In the genomic region with DNA sequence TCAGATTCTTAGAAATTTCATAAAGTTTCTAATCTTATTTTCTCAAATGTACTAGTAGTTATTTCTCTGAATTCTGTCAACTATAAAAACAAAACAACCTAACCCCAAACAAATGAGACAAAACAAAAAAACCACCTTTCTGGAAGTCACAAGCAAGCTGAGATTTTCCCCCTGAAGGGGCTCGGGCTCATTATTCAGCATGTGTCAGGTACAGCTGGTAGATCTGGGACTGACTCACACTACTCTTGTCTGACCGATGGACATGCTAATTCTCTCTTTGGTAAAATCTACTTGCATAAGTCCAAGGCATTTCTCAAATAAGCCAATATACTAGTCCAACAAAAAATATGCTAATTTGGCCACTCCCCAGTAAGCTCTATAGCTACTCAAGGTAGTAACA, we compare ENCODE assay signal across 20 mouse cellular contexts. TPM values are rescaled to one million over a fixed set of nuclear protein-coding genes. Genes with fewer than 3 reads are reported as not detected.
A peak's percentile ranks its signal among the peaks of the same experiment; 100 is the strongest.
DNase-seq lines count a peak whose midpoint lies in the region; ATAC-seq and TF ChIP-seq lines count a peak whose summit lies in the region.
"Had no signal": no experiment of that assay in that cellular context is flagged by ENCODE, and none has a peak within 500 bp of the region (broad histone marks: within the 10 kb centered on the region; RNA-seq: fewer than 3 reads in every experiment).

No protein-coding gene starts in this region.

- H3K27me3 ChIP-seq in forebrain, embryonic 14.5 days (replicated peaks; ENCODE audit: control insufficient read depth, insufficient read depth, low read length), result no peaks in the 10 kb centered on the region
- no peaks in the 10 kb centered on the region for H3K27me3 ChIP-seq in forebrain, embryonic 11.5 days (ENCODE audit: control insufficient read depth, insufficient read depth, low read length)
- no peaks in the 10 kb centered on the region for H3K27me3 ChIP-seq in liver, embryonic 12.5 days (replicated peaks)
- no peaks in the 10 kb centered on the region for H3K27me3 ChIP-seq in liver, embryonic 11.5 days (replicated peaks; ENCODE audit: control insufficient read depth, insufficient read depth, low read length)
- no peaks in the 10 kb centered on the region for H3K27me3 ChIP-seq in hindbrain, embryonic 13.5 days
- H3K27me3 ChIP-seq in myocyte (ENCODE audit: control insufficient read depth, insufficient read depth, insufficient read length), result no peaks in the 10 kb centered on the region

- H3K27ac ChIP-seq in forebrain, embryonic 14.5 days (ENCODE audit: low read depth, low read length), result no peak overlapping the region
- H3K27ac ChIP-seq in forebrain, embryonic 11.5 days (ENCODE audit: low read depth, low read length), result no peak overlapping the region
- H3K27ac ChIP-seq in liver, embryonic 12.5 days, result no peak overlapping the region
- no peak overlapping the region for H3K27ac ChIP-seq in liver, embryonic 11.5 days (ENCODE audit: low read depth, low read length)
- H3K27ac ChIP-seq in hindbrain, embryonic 13.5 days, result no peak overlapping the region

- H3K9ac ChIP-seq in forebrain, embryonic 14.5 days (ENCODE audit: low read length), result no peak overlapping the region
- no peak overlapping the region for H3K9ac ChIP-seq in forebrain, embryonic 11.5 days (ENCODE audit: low read length)
- H3K9ac ChIP-seq in liver, embryonic 12.5 days, result peak overlapping the region; percentile 22; the same call in 1 of the 2 replicates
- no peak overlapping the region for H3K9ac ChIP-seq in liver, embryonic 11.5 days (ENCODE audit: low read depth, low read length)
- no peak overlapping the region; the same call in 1 of the 2 replicates for H3K9ac ChIP-seq in hindbrain, embryonic 13.5 days

- peaks cover 66% of the 10 kb centered on the region for H3K79me2 ChIP-seq in myocyte (ENCODE audit: control insufficient read depth, insufficient read depth)

- 70% methylated on average over 2 of the region's 2 CpGs for WGBS in forebrain, embryonic 14.5 days
- WGBS in forebrain, embryonic 11.5 days, result 74% methylated on average over 2 of the region's 2 CpGs
- WGBS in liver, embryonic 12.5 days (ENCODE audit: insufficient replicate concordance), result 74% methylated on average over 2 of the region's 2 CpGs
- 80% methylated on average over 2 of the region's 2 CpGs for WGBS in liver, embryonic 11.5 days
- WGBS in hindbrain, embryonic 13.5 days, result 77% methylated on average over 2 of the region's 2 CpGs

- peaks cover 15% of the 10 kb centered on the region for H3K4me1 ChIP-seq in forebrain, embryonic 14.5 days (ENCODE audit: control insufficient read depth, insufficient read depth, low read length)
- peaks cover 3% of the 10 kb centered on the region; the same call in 1 of the 2 replicates for H3K4me1 ChIP-seq in forebrain, embryonic 11.5 days (replicated peaks; ENCODE audit: control insufficient read depth, insufficient read depth, low read length)
- H3K4me1 ChIP-seq in liver, embryonic 12.5 days, result peaks cover 44% of the 10 kb centered on the region
- no peaks in the 10 kb centered on the region for H3K4me1 ChIP-seq in liver, embryonic 11.5 days (replicated peaks; ENCODE audit: control insufficient read depth, insufficient read depth, low read length)
- H3K4me1 ChIP-seq in hindbrain, embryonic 13.5 days (replicated peaks), result peaks cover 29% of the 10 kb centered on the region

- no peak overlapping the region for H3ac ChIP-seq in myocyte (ENCODE audit: control insufficient read depth, insufficient read length)

- no peaks in the 10 kb centered on the region for H3K9me3 ChIP-seq in forebrain, embryonic 14.5 days (replicated peaks; ENCODE audit: control insufficient read depth, low read length)
- no peaks in the 10 kb centered on the region for H3K9me3 ChIP-seq in forebrain, embryonic 11.5 days (ENCODE audit: control insufficient read depth, low read length)
- H3K9me3 ChIP-seq in liver, embryonic 12.5 days (replicated peaks), result no peaks in the 10 kb centered on the region
- no peaks in the 10 kb centered on the region for H3K9me3 ChIP-seq in liver, embryonic 11.5 days (ENCODE audit: control insufficient read depth, low read length)
- H3K9me3 ChIP-seq in hindbrain, embryonic 13.5 days, result no peaks in the 10 kb centered on the region

- no peaks in the 10 kb centered on the region for H3K36me3 ChIP-seq in forebrain, embryonic 14.5 days (ENCODE audit: control insufficient read depth, insufficient read depth, low read length)
- no peaks in the 10 kb centered on the region for H3K36me3 ChIP-seq in forebrain, embryonic 11.5 days (ENCODE audit: control insufficient read depth, insufficient read depth, low read length)
- H3K36me3 ChIP-seq in liver, embryonic 12.5 days, result peaks cover 9% of the 10 kb centered on the region
- H3K36me3 ChIP-seq in liver, embryonic 11.5 days (ENCODE audit: control insufficient read depth, insufficient read depth, low read length), result no peaks in the 10 kb centered on the region
- no peaks in the 10 kb centered on the region for H3K36me3 ChIP-seq in hindbrain, embryonic 13.5 days
- no peaks in the 10 kb centered on the region for H3K36me3 ChIP-seq in myocyte (ENCODE audit: control insufficient read depth, insufficient read depth)

- H3K4me2 ChIP-seq in forebrain, embryonic 14.5 days (ENCODE audit: low read length), result 0 out of 2 replicates have a peak overlapping the region, but pooled peaks have one; percentile 55
- H3K4me2 ChIP-seq in forebrain, embryonic 11.5 days (ENCODE audit: low read depth, low read length, severe bottlenecking), result no peak overlapping the region
- peak overlapping the region; percentile 92 for H3K4me2 ChIP-seq in liver, embryonic 12.5 days
- H3K4me2 ChIP-seq in liver, embryonic 11.5 days, result no peak overlapping the region
- peak overlapping the region; percentile 84 for H3K4me2 ChIP-seq in hindbrain, embryonic 13.5 days
- peak overlapping the region; percentile 97 for H3K4me2 ChIP-seq in myocyte (ENCODE audit: low read depth)

- no peak for ATAC-seq in forebrain, embryonic 14.5 days
- ATAC-seq in forebrain, embryonic 11.5 days (replicated peaks; ENCODE audit: low FRiP score), result no peak
- no peak for ATAC-seq in liver, embryonic 12.5 days
- no peak for ATAC-seq in liver, embryonic 11.5 days (replicated peaks; ENCODE audit: low FRiP score)
- no peak for ATAC-seq in hindbrain, embryonic 13.5 days (ENCODE audit: low FRiP score)

- no peak for TF ChIP-seq POLR2A in myocyte (IDR thresholded peaks at IDR 0.05; ENCODE audit: insufficient read length, low read depth)

- intact Hi-C loops in gastrocnemius, postnatal 36 days (cut with DNase I), result loop anchor here (5.0 kb wide), 1 partner anchor 53 kb away; the partner anchor contains the start of gene Acat1

- DNase-seq in forebrain, embryonic 14.5 days (ENCODE audit: low spot score), result no peak
- DNase-seq in forebrain, embryonic 11.5 days (ENCODE audit: low spot score), result no peak
- no peak for DNase-seq in liver, embryonic 11.5 days (ENCODE audit: low spot score)
- no peak for DNase-seq in adrenal gland, adult 18-20 months (ENCODE audit: low spot score in 2 of 2)
- DNase-seq in gastrocnemius, postnatal 36 days, result no peak
- DNase-seq: B cell, adult 2 months; cerebellum, adult 11-12 months; heart, postnatal 4 days; kidney, adult 2 months; kidney, postnatal 4 days; layer of hippocampus, postnatal 36 days; left cerebral cortex, postnatal 4 days; lung, adult 18-20 months; lung, postnatal 4 days; right cerebral cortex, adult 18-20 months; spleen, adult 18-20 months; thymus, postnatal 25 days had no signal

- H3K4me3 ChIP-seq in forebrain, embryonic 14.5 days (ENCODE audit: low read depth, low read length), result no peak overlapping the region
- H3K4me3 ChIP-seq in forebrain, embryonic 11.5 days (ENCODE audit: low read depth, low read length), result no peak overlapping the region
- no peak overlapping the region for H3K4me3 ChIP-seq in liver, embryonic 12.5 days
- H3K4me3 ChIP-seq in liver, embryonic 11.5 days (ENCODE audit: low read depth, low read length), result no peak overlapping the region
- H3K4me3 ChIP-seq in hindbrain, embryonic 13.5 days, result no peak overlapping the region
- H3K4me3 ChIP-seq in myocyte, result no peak overlapping the region

TF ChIP-seq in myocyte, 11 proteins besides CTCF, POLR2A, EP300 and RAD21 (continues in another document):
- TF ChIP-seq SRF (IDR thresholded peaks at IDR 0.05; ENCODE audit: control insufficient read depth, insufficient read length, low read depth), result no peak
- TF ChIP-seq MYOD1 (IDR thresholded peaks at IDR 0.05; ENCODE audit: control insufficient read depth in 1 of 3, insufficient read length in 2 of 3, low read depth in 2 of 3), result no peak

RNA-seq across cellular contexts. Expression of gene Cul5, which starts 5.0 kb away (rescaled TPM):
- polyA plus RNA-seq in forebrain, embryonic 14.5 days (2014; fragmentation: Nextera tagmentation; extraction: Ambion mirVana), result 57.8 and 62.1 TPM in 2 replicates
- 46.9 and 47.8 TPM in 2 replicates for polyA plus RNA-seq in forebrain, embryonic 11.5 days (2014; fragmentation: Nextera tagmentation; extraction: Ambion mirVana)
- 20.3 and 23.3 TPM in 2 replicates for polyA plus RNA-seq in liver, embryonic 12.5 days (2016; fragmentation: Nextera tagmentation; extraction: Ambion mirVana)
- 28.3 and 29.8 TPM in 2 replicates for polyA plus RNA-seq in liver, embryonic 11.5 days (2014; fragmentation: Nextera tagmentation; extraction: Ambion mirVana)
- polyA plus RNA-seq in hindbrain, embryonic 13.5 days (2015; fragmentation: Nextera tagmentation; extraction: Ambion mirVana), result 41.5 and 46.2 TPM in 2 replicates
- polyA plus RNA-seq in myocyte (2012; fragmentation: generic; extraction: Trizol), result 10.2 TPM
- total RNA-seq in adrenal gland, adult 18-20 months (2021), result 10 to 100 TPM; 30.8 to 37.3 TPM
- 10 to 100 TPM; 61.5 to 71.1 TPM for total RNA-seq in gastrocnemius, postnatal 36 days (2021)

RNA-seq across cellular contexts. Expression of gene Rab39, which starts 41.2 kb away (rescaled TPM):
- polyA plus RNA-seq in forebrain, embryonic 14.5 days (2014; fragmentation: Nextera tagmentation; extraction: Ambion mirVana), result 3.7 and 3.8 TPM in 2 replicates
- polyA plus RNA-seq in forebrain, embryonic 11.5 days (2014; fragmentation: Nextera tagmentation; extraction: Ambion mirVana), result 4.8 TPM in 2 replicates
- 0.43 and 0.51 TPM in 2 replicates for polyA plus RNA-seq in liver, embryonic 12.5 days (2016; fragmentation: Nextera tagmentation; extraction: Ambion mirVana)
- 0.60 and 0.92 TPM in 2 replicates for polyA plus RNA-seq in liver, embryonic 11.5 days (2014; fragmentation: Nextera tagmentation; extraction: Ambion mirVana)
- polyA plus RNA-seq in hindbrain, embryonic 13.5 days (2015; fragmentation: Nextera tagmentation; extraction: Ambion mirVana), result 3.6 and 3.7 TPM in 2 replicates
- not detected for polyA plus RNA-seq in myocyte (2012; fragmentation: generic; extraction: Trizol)
- total RNA-seq in adrenal gland, adult 18-20 months (2021), result under 1 TPM; 0.70 to 0.99 TPM
- not detected for total RNA-seq in gastrocnemius, postnatal 36 days (2021)

RNA-seq across cellular contexts. Expression of gene Acat1, which starts 54.6 kb away (rescaled TPM):
- 190 and 201 TPM in 2 replicates for polyA plus RNA-seq in forebrain, embryonic 14.5 days (2014; fragmentation: Nextera tagmentation; extraction: Ambion mirVana)
- polyA plus RNA-seq in forebrain, embryonic 11.5 days (2014; fragmentation: Nextera tagmentation; extraction: Ambion mirVana), result 44.6 and 48.8 TPM in 2 replicates
- 47.9 and 49.4 TPM in 2 replicates for polyA plus RNA-seq in liver, embryonic 12.5 days (2016; fragmentation: Nextera tagmentation; extraction: Ambion mirVana)
- polyA plus RNA-seq in liver, embryonic 11.5 days (2014; fragmentation: Nextera tagmentation; extraction: Ambion mirVana), result 63.3 and 71.8 TPM in 2 replicates
- 131 and 132 TPM in 2 replicates for polyA plus RNA-seq in hindbrain, embryonic 13.5 days (2015; fragmentation: Nextera tagmentation; extraction: Ambion mirVana)
- polyA plus RNA-seq in myocyte (2012; fragmentation: generic; extraction: Trizol), result 34.9 TPM
- total RNA-seq in adrenal gland, adult 18-20 months (2021), result 100 to 1,000 TPM; 150 to 195 TPM
- total RNA-seq in gastrocnemius, postnatal 36 days (2021), result 100 to 1,000 TPM in 1 of 2 experiments, 10 to 100 TPM in 1; 95.2 to 122 TPM

Comparison
In these comparisons a context has a peak if more than half of its experiments do, and no peak if none do; other contexts are left out.
1. H3K4me2 ChIP-seq: peak in forebrain, embryonic 14.5 days (single experiment), liver, embryonic 12.5 days (single experiment), hindbrain, embryonic 13.5 days (single experiment) and myocyte (single experiment); none in forebrain, embryonic 11.5 days (single experiment) and liver, embryonic 11.5 days (single experiment).